Mouse (Mus musculus) spleen, embryonic (tissue): ENCODE results near the gene Carf.
"Not testable (repeated sequence)": the region's sequence is repeated elsewhere in the genome, so short reads cannot be mapped to it uniquely, and the experiment has no call there.

ENCODE experiments used
- CTCF ChIA-PET: fragments of 350-600 bp; sonication (Branson Sonifier 250); formaldehyde crosslinking; loops from one replicate; lab custom pipeline; 2022; lab: Charles Lee

Carf gene

GRCm38 (mm10) chr1:60098024-60098781 is at the start of gene Carf, which contains the start of gene Wdr12:
Gene Carf (plus strand): TSS chr1:60098247.
Gene Wdr12 (minus strand): TSS chr1:60098645.
- CTCF ChIA-PET: interaction anchor here (0.6 kb wide), 1 partner anchor 323 kb away, joined by 4 read pairs; no protein-coding TSS in a partner anchor

GRCm38 (mm10) chr1:60054659-60055058 is 43.4 kb upstream of the Carf start:
- CTCF ChIA-PET: no interaction called here

- CTCF ChIA-PET: interaction anchor here (0.5 to 0.7 kb wide), 2 partner anchors 40 to 120 kb away, joined by 5 read pairs; no protein-coding TSS in a partner anchor
These were observed 41.7 kb upstream of the Carf start for GRCm38 (mm10) chr1:60056310-60056709.

- CTCF ChIA-PET: not testable (repeated sequence)
These were observed 27.3 kb upstream of the Carf start for GRCm38 (mm10) chr1:60070725-60071124.

GRCm38 (mm10) chr1:60074935-60075334 is 23.1 kb upstream of the Carf start:
- CTCF ChIA-PET: no interaction called here

- CTCF ChIA-PET: no interaction called here
These were observed 22.5 kb upstream of the Carf start for GRCm38 (mm10) chr1:60075590-60075989.

- CTCF ChIA-PET: no interaction called here
These were observed 21.6 kb upstream of the Carf start for GRCm38 (mm10) chr1:60076411-60076810.

- CTCF ChIA-PET: interaction anchor here (0.5 to 0.6 kb wide), 2 partner anchors 40 to 104 kb away, joined by 5 to 30 read pairs; no protein-coding TSS in a partner anchor
These were observed 1.3 kb upstream of the Carf start for GRCm38 (mm10) chr1:60096572-60097276.

- CTCF ChIA-PET: interaction anchor here (0.5 to 0.6 kb wide), 2 partner anchors 105 to 324 kb away, joined by 4 to 30 read pairs; no protein-coding TSS in a partner anchor
These were observed 597 bp upstream of the Carf start for GRCm38 (mm10) chr1:60097277-60098023.

- CTCF ChIA-PET: no interaction called here
These were observed 792 bp downstream of the Carf start for GRCm38 (mm10) chr1:60098839-60099238.

- CTCF ChIA-PET: no interaction called here
These were observed 6.5 kb downstream of the Carf start for GRCm38 (mm10) chr1:60104582-60104981.

GRCm38 (mm10) chr1:60117721-60118455 is 19.8 kb downstream of the Carf start:
- CTCF ChIA-PET: interaction anchor here (0.6 kb wide), 1 partner anchor 284 kb away, joined by 4 read pairs; no protein-coding TSS in a partner anchor

- CTCF ChIA-PET: no interaction called here
These were observed 39.3 kb downstream of the Carf start for GRCm38 (mm10) chr1:60137346-60137745.

- CTCF ChIA-PET: no interaction called here
These were observed 54.7 kb downstream of the Carf start for GRCm38 (mm10) chr1:60152700-60153099.

GRCm38 (mm10) chr1:60156651-60157050 is 58.6 kb downstream of the Carf start:
- CTCF ChIA-PET: no interaction called here

- CTCF ChIA-PET: no interaction called here
These were observed 60.4 kb downstream of the Carf start for GRCm38 (mm10) chr1:60158411-60158810.

- CTCF ChIA-PET: no interaction called here
These were observed 65.6 kb downstream of the Carf start for GRCm38 (mm10) chr1:60163676-60164075.

GRCm38 (mm10) chr1:60169626-60170025 is 71.6 kb downstream of the Carf start:
- CTCF ChIA-PET: no interaction called here

- CTCF ChIA-PET: no interaction called here
These were observed 72.2 kb downstream of the Carf start for GRCm38 (mm10) chr1:60170251-60170650.

GRCm38 (mm10) chr1:60173119-60173518 is 75.1 kb downstream of the Carf start:
- CTCF ChIA-PET: interaction anchor here (0.5 kb wide), 1 partner anchor 287 kb away, joined by 3 read pairs; no protein-coding TSS in a partner anchor

GRCm38 (mm10) chr1:60177814-60178213 is 79.8 kb downstream of the Carf start:
- CTCF ChIA-PET: not testable (repeated sequence)
